In the genomic region with DNA sequence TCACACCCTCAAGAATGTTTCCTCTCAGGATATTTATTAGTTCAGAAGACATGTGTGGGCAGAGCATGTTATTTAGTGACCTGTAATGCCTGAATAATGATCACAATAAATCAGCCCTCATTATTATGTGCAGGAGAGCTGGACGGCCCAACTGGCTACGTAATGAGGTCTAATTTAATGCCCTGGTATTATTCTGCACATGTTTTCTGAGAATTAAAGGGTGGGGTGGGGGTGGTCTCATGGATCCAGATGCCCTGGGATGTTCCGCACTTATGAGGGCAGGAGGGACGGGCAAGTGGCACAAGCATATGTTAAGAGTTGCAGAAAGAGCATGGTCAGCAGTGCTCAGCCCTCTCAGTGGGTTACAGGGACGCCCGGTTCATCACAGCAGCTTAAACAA, we compare ENCODE assay signal across 20 mouse cellular contexts.
A peak's percentile ranks its signal among the peaks of the same experiment; 100 is the strongest.
DNase-seq lines count a peak whose midpoint lies in the region; ATAC-seq lines count a peak whose summit lies in the region.
"Had no signal": no experiment of that assay in that cellular context is flagged by ENCODE, and none has a peak within 500 bp of the region (broad histone marks: within the 10 kb centered on the region; RNA-seq: fewer than 3 reads in every experiment).

No protein-coding gene starts in this region.

- H3K4me1 ChIP-seq in hindbrain, embryonic 12.5 days = peaks cover 5% of the 10 kb centered on the region
- 0 out of 2 replicates have a peak, but pooled peaks cover 4% of the 10 kb centered on the region for H3K4me1 ChIP-seq in hindbrain, embryonic 14.5 days (replicated peaks; ENCODE audit: control insufficient read depth, insufficient read depth, low read length)
- H3K4me1 ChIP-seq in neural tube, embryonic 13.5 days (replicated peaks) = peaks cover 9% of the 10 kb centered on the region; the same call in 1 of the 2 replicates
- peaks cover 17% of the 10 kb centered on the region; the same call in 1 of the 2 replicates for H3K4me1 ChIP-seq in neural tube, embryonic 15.5 days
- peaks cover 71% of the 10 kb centered on the region for H3K4me1 ChIP-seq in limb, embryonic 10.5 days
- H3K4me1 ChIP-seq in neural tube, embryonic 14.5 days (ENCODE audit: control insufficient read depth, insufficient read depth, low read length) = no peaks in the 10 kb centered on the region
- H3K4me1 ChIP-seq: hindbrain, embryonic 15.5 days had no signal

- no peak overlapping the region for H3K4me2 ChIP-seq in hindbrain, embryonic 12.5 days (replicated peaks)
- no peak overlapping the region for H3K4me2 ChIP-seq in hindbrain, embryonic 14.5 days (replicated peaks)
- H3K4me2 ChIP-seq in neural tube, embryonic 13.5 days = no peak overlapping the region
- no peak overlapping the region for H3K4me2 ChIP-seq in neural tube, embryonic 15.5 days
- H3K4me2 ChIP-seq in neural tube, embryonic 14.5 days (ENCODE audit: low read depth, low read length) = no peak overlapping the region
- H3K4me2 ChIP-seq: embryonic facial prominence, embryonic 15.5 days; heart, embryonic 13.5 days; hindbrain, embryonic 15.5 days had no signal

- no peak overlapping the region for H3K9ac ChIP-seq in hindbrain, embryonic 12.5 days
- no peak overlapping the region for H3K9ac ChIP-seq in hindbrain, embryonic 14.5 days
- no peak overlapping the region for H3K9ac ChIP-seq in neural tube, embryonic 13.5 days
- H3K9ac ChIP-seq in neural tube, embryonic 15.5 days (replicated peaks) = no peak overlapping the region
- H3K9ac ChIP-seq in neural tube, embryonic 14.5 days (replicated peaks; ENCODE audit: low read depth, low read length) = no peak overlapping the region
- H3K9ac ChIP-seq: embryonic facial prominence, embryonic 15.5 days; heart, embryonic 13.5 days; hindbrain, embryonic 15.5 days had no signal

- H3K4me3 ChIP-seq in hindbrain, embryonic 12.5 days = no peak overlapping the region
- H3K4me3 ChIP-seq in hindbrain, embryonic 14.5 days (replicated peaks; ENCODE audit: low read length) = no peak overlapping the region
- no peak overlapping the region for H3K4me3 ChIP-seq in neural tube, embryonic 13.5 days
- H3K4me3 ChIP-seq in neural tube, embryonic 15.5 days (replicated peaks) = no peak overlapping the region
- no peak overlapping the region; the same call in 1 of the 2 replicates for H3K4me3 ChIP-seq in limb, embryonic 10.5 days
- no peak overlapping the region for H3K4me3 ChIP-seq in neural tube, embryonic 14.5 days (ENCODE audit: low read depth, low read length)
- H3K4me3 ChIP-seq: embryonic facial prominence, embryonic 15.5 days; erythroblast, embryonic 14.5 days; forebrain, embryonic 10.5 days; heart, embryonic 13.5 days; hindbrain, embryonic 15.5 days had no signal

- H3K9me3 ChIP-seq in hindbrain, embryonic 12.5 days (replicated peaks) = no peaks in the 10 kb centered on the region
- H3K9me3 ChIP-seq in hindbrain, embryonic 14.5 days (ENCODE audit: control insufficient read depth, low read length) = no peaks in the 10 kb centered on the region
- no peaks in the 10 kb centered on the region for H3K9me3 ChIP-seq in neural tube, embryonic 13.5 days
- H3K9me3 ChIP-seq in neural tube, embryonic 15.5 days (replicated peaks) = no peaks in the 10 kb centered on the region
- no peaks in the 10 kb centered on the region for H3K9me3 ChIP-seq in limb, embryonic 10.5 days (replicated peaks)
- no peaks in the 10 kb centered on the region for H3K9me3 ChIP-seq in neural tube, embryonic 14.5 days (ENCODE audit: control insufficient read depth, low read length)
- H3K9me3 ChIP-seq: embryonic facial prominence, embryonic 15.5 days; forebrain, embryonic 10.5 days; heart, embryonic 13.5 days; hindbrain, embryonic 15.5 days had no signal

- H3K36me3 ChIP-seq in hindbrain, embryonic 12.5 days = no peaks in the 10 kb centered on the region
- no peaks in the 10 kb centered on the region for H3K36me3 ChIP-seq in hindbrain, embryonic 14.5 days (replicated peaks; ENCODE audit: control insufficient read depth, insufficient read depth)
- H3K36me3 ChIP-seq in neural tube, embryonic 13.5 days = no peaks in the 10 kb centered on the region
- H3K36me3 ChIP-seq in neural tube, embryonic 15.5 days = no peaks in the 10 kb centered on the region
- H3K36me3 ChIP-seq in limb, embryonic 10.5 days = no peaks in the 10 kb centered on the region
- H3K36me3 ChIP-seq in neural tube, embryonic 14.5 days (ENCODE audit: control insufficient read depth, insufficient read depth, low read length) = no peaks in the 10 kb centered on the region
- H3K36me3 ChIP-seq: embryonic facial prominence, embryonic 15.5 days; forebrain, embryonic 10.5 days; heart, embryonic 13.5 days; hindbrain, embryonic 15.5 days had no signal

- no peak for DNase-seq in hindbrain, embryonic 14.5 days (ENCODE audit: low spot score)
- DNase-seq in limb, embryonic 10.5 days (ENCODE audit: low spot score) = no peak
- DNase-seq in spleen, postnatal 36 days (ENCODE audit: low spot score in 2 of 2) = no peak
- DNase-seq: adrenal gland, adult 2 months; adrenal gland, postnatal 25 days; cerebellum, adult 18-20 months; cerebellum, adult 9-11 months; cerebellum, postnatal 36 days; gastrocnemius, postnatal 14 days; heart, postnatal 36 days had no signal

- H3K27ac ChIP-seq in hindbrain, embryonic 12.5 days = no peak overlapping the region
- no peak overlapping the region for H3K27ac ChIP-seq in hindbrain, embryonic 14.5 days
- no peak overlapping the region for H3K27ac ChIP-seq in neural tube, embryonic 13.5 days (replicated peaks)
- no peak overlapping the region for H3K27ac ChIP-seq in neural tube, embryonic 15.5 days (replicated peaks)
- H3K27ac ChIP-seq in limb, embryonic 10.5 days = peak overlapping the region; percentile 80
- H3K27ac ChIP-seq in neural tube, embryonic 14.5 days (ENCODE audit: low read depth, low read length) = no peak overlapping the region
- H3K27ac ChIP-seq: embryonic facial prominence, embryonic 15.5 days; forebrain, embryonic 10.5 days; heart, embryonic 13.5 days; hindbrain, embryonic 15.5 days had no signal

- 60% methylated on average over 6 of the region's 6 CpGs for WGBS in hindbrain, embryonic 12.5 days
- WGBS in hindbrain, embryonic 14.5 days = 57% methylated on average over 6 of the region's 6 CpGs
- 45% methylated on average over 6 of the region's 6 CpGs for WGBS in neural tube, embryonic 13.5 days
- WGBS in neural tube, embryonic 15.5 days = 43% methylated on average over 6 of the region's 6 CpGs
- WGBS in limb, embryonic 10.5 days = 28% methylated on average over 6 of the region's 6 CpGs
- WGBS in neural tube, embryonic 14.5 days = 39% methylated on average over 6 of the region's 6 CpGs

- H3K27me3 ChIP-seq in hindbrain, embryonic 12.5 days = no peaks in the 10 kb centered on the region
- no peaks in the 10 kb centered on the region for H3K27me3 ChIP-seq in hindbrain, embryonic 14.5 days (ENCODE audit: control insufficient read depth, insufficient read depth, low read length)
- no peaks in the 10 kb centered on the region for H3K27me3 ChIP-seq in neural tube, embryonic 13.5 days
- no peaks in the 10 kb centered on the region for H3K27me3 ChIP-seq in neural tube, embryonic 15.5 days (replicated peaks)
- H3K27me3 ChIP-seq in limb, embryonic 10.5 days (ENCODE audit: low read depth, poor library complexity, severe bottlenecking) = no peaks in the 10 kb centered on the region
- H3K27me3 ChIP-seq in neural tube, embryonic 14.5 days (ENCODE audit: control insufficient read depth, insufficient read depth, low read length) = no peaks in the 10 kb centered on the region
- H3K27me3 ChIP-seq: embryonic facial prominence, embryonic 15.5 days; heart, embryonic 13.5 days; hindbrain, embryonic 15.5 days had no signal

- ATAC-seq in hindbrain, embryonic 12.5 days (ENCODE audit: low FRiP score) = peak; percentile 11; the same call in 1 of the 2 replicates
- ATAC-seq in hindbrain, embryonic 14.5 days (ENCODE audit: low FRiP score) = no peak
- peak; percentile 23; the same call in 1 of the 2 replicates for ATAC-seq in neural tube, embryonic 13.5 days (ENCODE audit: low read depth)
- ATAC-seq in neural tube, embryonic 15.5 days (ENCODE audit: low FRiP score) = no peak
- ATAC-seq in neural tube, embryonic 14.5 days (ENCODE audit: low read depth) = 0 out of 2 replicates have a peak, but pooled peaks have one; percentile 24
- ATAC-seq: forebrain, embryonic 16.5 days had no signal

Comparison
In these comparisons a context has a peak if more than half of its experiments do, and no peak if none do; other contexts are left out.
1. ATAC-seq: peak in hindbrain, embryonic 12.5 days (single experiment), neural tube, embryonic 13.5 days (single experiment) and neural tube, embryonic 14.5 days (single experiment); none in hindbrain, embryonic 14.5 days (single experiment) and neural tube, embryonic 15.5 days (single experiment).